ENCODE assay signal across 10 mouse cellular contexts in the genomic region with DNA sequence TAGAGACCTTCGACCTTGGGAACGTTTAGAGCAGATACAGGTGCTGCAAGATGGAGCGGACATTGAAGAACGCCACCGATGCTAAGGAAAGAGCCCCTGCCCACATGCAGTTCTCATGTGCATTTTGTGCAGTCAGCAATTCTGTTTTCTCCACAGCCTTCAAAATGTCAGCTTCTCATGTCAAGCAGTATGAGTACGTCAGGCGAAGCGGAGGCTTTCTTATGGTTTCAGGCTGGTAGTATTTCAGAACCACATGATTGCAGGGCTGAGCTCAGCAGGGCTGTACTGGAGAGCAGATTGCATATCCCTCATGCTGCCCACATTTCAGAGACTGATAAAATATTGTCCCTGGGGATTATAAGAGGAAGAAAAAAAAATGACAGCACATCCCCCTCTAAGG. TPM values are rescaled to one million over a fixed set of nuclear protein-coding genes. Genes with fewer than 3 reads are reported as not detected.
DNase-seq lines count a peak whose midpoint lies in the region; ATAC-seq and TF ChIP-seq lines count a peak whose summit lies in the region.
"Had no signal": no experiment of that assay in that cellular context is flagged by ENCODE, and none has a peak within 500 bp of the region (broad histone marks: within the 10 kb centered on the region; RNA-seq: fewer than 3 reads in every experiment).

No protein-coding gene starts in this region.

- H3K9me3 ChIP-seq in forebrain, embryonic 15.5 days: no peaks in the 10 kb centered on the region
- H3K9me3 ChIP-seq in limb, embryonic 14.5 days (ENCODE audit: control insufficient read depth, low read length): no peaks in the 10 kb centered on the region

- peak; percentile 14 to 45 for DNase-seq in layer of hippocampus, adult 18-20 months (ENCODE audit: low spot score in 2 of 2)
- no peak for DNase-seq in layer of hippocampus, postnatal 14 days (ENCODE audit: low spot score in 2 of 2)
- DNase-seq in T-cell, adult 2 months (ENCODE audit: low spot score): peak; percentile 28
- no peak for DNase-seq in limb, embryonic 14.5 days (ENCODE audit: low spot score)
- DNase-seq in lung, adult 18-20 months: no peak
- no peak for DNase-seq in kidney, postnatal 14 days
- no peak for DNase-seq in right cerebral cortex, postnatal 4 days

- H3K27me3 ChIP-seq in forebrain, embryonic 15.5 days: no peaks in the 10 kb centered on the region
- H3K27me3 ChIP-seq in limb, embryonic 14.5 days (ENCODE audit: control insufficient read depth, insufficient read depth, low read length): no peaks in the 10 kb centered on the region

- H3K36me3 ChIP-seq in forebrain, embryonic 15.5 days: no peaks in the 10 kb centered on the region
- H3K36me3 ChIP-seq in limb, embryonic 14.5 days (ENCODE audit: control insufficient read depth, insufficient read depth, low read length): no peaks in the 10 kb centered on the region

- WGBS in forebrain, embryonic 15.5 days: 81% methylated on average over 8 of the region's 8 CpGs
- WGBS in limb, embryonic 14.5 days: 51% methylated on average over 8 of the region's 8 CpGs

- peaks cover 9% of the 10 kb centered on the region; the same call in 1 of the 2 replicates for H3K4me1 ChIP-seq in forebrain, embryonic 15.5 days
- peaks cover 47% of the 10 kb centered on the region for H3K4me1 ChIP-seq in limb, embryonic 14.5 days (ENCODE audit: control insufficient read depth, insufficient read depth, low read length)

- ATAC-seq in forebrain, embryonic 15.5 days (replicated peaks): peak; percentile 63; the same call in 1 of the 2 replicates
- ATAC-seq in limb, embryonic 14.5 days (ENCODE audit: low FRiP score, low read depth): no peak

- no peak overlapping the region for H3K4me3 ChIP-seq in forebrain, embryonic 15.5 days
- H3K4me3 ChIP-seq in limb, embryonic 14.5 days (replicated peaks; ENCODE audit: low read length): 0 out of 2 replicates have a peak overlapping the region, but pooled peaks have one; percentile 11
- H3K4me3 ChIP-seq: layer of hippocampus, adult 2 months had no signal

- H3K9ac ChIP-seq in forebrain, embryonic 15.5 days (replicated peaks): no peak overlapping the region
- 0 out of 2 replicates have a peak overlapping the region, but pooled peaks have one; percentile 50 for H3K9ac ChIP-seq in limb, embryonic 14.5 days (ENCODE audit: low read depth, low read length, severe bottlenecking)

- TF ChIP-seq POLR2A in limb, embryonic 14.5 days (IDR thresholded peaks at IDR 0.05; ENCODE audit: borderline replicate concordance, extremely low read depth, insufficient read depth, insufficient read length): no peak

- no peak overlapping the region for H3K27ac ChIP-seq in forebrain, embryonic 15.5 days (replicated peaks)
- peak overlapping the region; percentile 90 for H3K27ac ChIP-seq in limb, embryonic 14.5 days (replicated peaks; ENCODE audit: low read depth, low read length)
- H3K27ac ChIP-seq: layer of hippocampus, adult 2 months had no signal

- no peak overlapping the region for H3K4me2 ChIP-seq in forebrain, embryonic 15.5 days (replicated peaks)
- H3K4me2 ChIP-seq in limb, embryonic 14.5 days (replicated peaks; ENCODE audit: low read depth, low read length, severe bottlenecking): peak overlapping the region; percentile 46
- H3K4me2 ChIP-seq: liver, embryonic 11.5 days had no signal

RNA-seq across cellular contexts. Expression of gene Ankrd44, which starts 19.9 kb away (rescaled TPM):
- 10 to 100 TPM; 11.1 to 12.6 TPM for total RNA-seq in layer of hippocampus, adult 18-20 months (2021)
- 10 to 100 TPM; 24.3 to 26.0 TPM for total RNA-seq in layer of hippocampus, postnatal 14 days (2021)
- polyA plus RNA-seq in forebrain, embryonic 15.5 days (2015; fragmentation: Nextera tagmentation; extraction: Ambion mirVana): 21.5 and 24.1 TPM in 2 replicates
- 38.8 and 43.8 TPM in 2 replicates for polyA plus RNA-seq in limb, embryonic 14.5 days (2012; rRNA removed)
- polyA plus RNA-seq in limb, embryonic 14.5 days (2014; fragmentation: Nextera tagmentation; extraction: Ambion mirVana): 23.5 and 27.7 TPM in 2 replicates

Comparison
In these comparisons a context has a peak if more than half of its experiments do, and no peak if none do; other contexts are left out.
1. DNase-seq: peak in layer of hippocampus, adult 18-20 months (2 of 2) and T-cell, adult 2 months (single experiment); none in layer of hippocampus, postnatal 14 days (0 of 2), limb, embryonic 14.5 days (single experiment), lung, adult 18-20 months (0 of 2), kidney, postnatal 14 days (single experiment) and right cerebral cortex, postnatal 4 days (single experiment).